Mouse (Mus musculus): ENCODE data around the gene Uba6.

GRCm38 (mm10) chr5:86113997-86114396, 58.6 kb downstream of the Uba6 start:
- TF ChIP-seq CTCF (IDR thresholded peaks at IDR 0.05; ENCODE audit: low read depth, low read length), result no peak
- TF ChIP-seq POLR2A (IDR thresholded peaks at IDR 0.05; ENCODE audit: extremely low read depth, insufficient read depth, low read length), result no peak

Measured in liver, adult 2 months (tissue).